Mouse (Mus musculus) forebrain, embryonic 12.5 days (tissue): ENCODE measurements around the gene Pdha2. TPM values are rescaled to one million over a fixed set of nuclear protein-coding genes. Genes with fewer than 3 reads are reported as not detected.

Experiments used
- ATAC-seq: fragments of 200-750 bp; cut with Nextera tagmentation; 2 replicates; pipeline ENCODE4 v1.8.0; 2017; ENCODE audit warnings: moderate TSS enrichment; ENCODE audit not compliant: low FRiP score
- H3K27ac ChIP-seq: fragments of 300-500 bp; sonication (generic); 2 replicates; pipeline ENCODE4 v1.5.1; 2016; ENCODE audit warnings: mild to moderate bottlenecking
- H3K27me3 ChIP-seq: fragments of 300-500 bp; sonication (generic); 2 replicates; pipeline ENCODE4 v1.6.1; 2016; ENCODE audit warnings: mild to moderate bottlenecking
- H3K36me3 ChIP-seq: fragments of 300-500 bp; sonication (generic); replicated peaks from 2 replicates; pipeline ENCODE4 v1.6.1; 2016; ENCODE audit warnings: mild to moderate bottlenecking
- H3K4me1 ChIP-seq: fragments of 300-500 bp; sonication (generic); 2 replicates; pipeline ENCODE4 v1.6.1; 2016
- H3K4me2 ChIP-seq: fragments of 300-500 bp; sonication (generic); 2 replicates; pipeline ENCODE4 v1.6.1; 2016; ENCODE audit warnings: mild to moderate bottlenecking, moderate library complexity
- H3K4me3 ChIP-seq: fragments of 300-500 bp; sonication (generic); replicated peaks from 2 replicates; pipeline ENCODE4 v1.5.1; 2016; ENCODE audit warnings: mild to moderate bottlenecking
- H3K9ac ChIP-seq: fragments of 300-500 bp; sonication (generic); 2 replicates; pipeline ENCODE4 v1.6.1; 2016; ENCODE audit warnings: mild to moderate bottlenecking
- H3K9me3 ChIP-seq: fragments of 300-500 bp; sonication (generic); 2 replicates; pipeline ENCODE4 v1.6.1; 2016
- WGBS: fragments of 180-500 bp; shearing (Covaris S2); methylation state at CpG from one replicate; pipeline ENCODE4 v1.1.7; 2016; 5-methylcytosine and 5-hydroxymethylcytosine counted together
- polyA plus RNA-seq: library from polyadenylated mRNA; unstranded; fragments of >200 nt; fragmentation: Nextera tagmentation; extraction: Ambion mirVana; gene quantifications from 2 replicates; pipeline ENCODE4 v1.2.1, GENCODE M21; 2016

Gene Pdha2
- polyA plus RNA-seq, 1 experiment from 2014 or later: not detected

DNA sequence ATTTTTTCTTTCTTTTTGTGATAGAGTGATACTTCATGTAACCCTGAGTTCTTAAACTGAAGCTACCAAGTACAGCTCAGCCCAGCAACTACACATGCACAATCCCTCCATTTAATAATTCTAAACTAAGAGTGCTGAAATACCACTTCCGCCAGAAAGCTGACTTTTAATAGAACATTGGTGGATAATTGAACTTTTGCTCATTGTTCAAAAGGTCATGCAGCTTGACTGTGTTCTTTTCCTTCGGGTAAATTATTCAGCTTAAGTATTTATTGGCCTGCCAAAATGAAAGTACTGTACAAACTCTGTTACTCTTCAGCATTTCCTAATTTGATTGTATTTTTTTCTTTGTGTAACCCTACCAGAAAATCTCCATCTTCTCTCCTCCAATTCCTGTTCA is 10.4 kb downstream of the Pdha2 start:
- H3K27me3 ChIP-seq: peaks cover 3% of the 10 kb centered on the region; the same call in 1 of the 2 replicates
- H3K36me3 ChIP-seq: no peaks in the 10 kb centered on the region
- ATAC-seq: no peak
- no peaks in the 10 kb centered on the region for H3K9me3 ChIP-seq
- no peak overlapping the region for H3K4me2 ChIP-seq
- no peak overlapping the region for H3K4me3 ChIP-seq
- no peak overlapping the region for H3K27ac ChIP-seq
- WGBS: 88% methylated on average over 2 of the region's 2 CpGs
- H3K4me1 ChIP-seq: peaks cover 4% of the 10 kb centered on the region
- no peak overlapping the region for H3K9ac ChIP-seq

DNA sequence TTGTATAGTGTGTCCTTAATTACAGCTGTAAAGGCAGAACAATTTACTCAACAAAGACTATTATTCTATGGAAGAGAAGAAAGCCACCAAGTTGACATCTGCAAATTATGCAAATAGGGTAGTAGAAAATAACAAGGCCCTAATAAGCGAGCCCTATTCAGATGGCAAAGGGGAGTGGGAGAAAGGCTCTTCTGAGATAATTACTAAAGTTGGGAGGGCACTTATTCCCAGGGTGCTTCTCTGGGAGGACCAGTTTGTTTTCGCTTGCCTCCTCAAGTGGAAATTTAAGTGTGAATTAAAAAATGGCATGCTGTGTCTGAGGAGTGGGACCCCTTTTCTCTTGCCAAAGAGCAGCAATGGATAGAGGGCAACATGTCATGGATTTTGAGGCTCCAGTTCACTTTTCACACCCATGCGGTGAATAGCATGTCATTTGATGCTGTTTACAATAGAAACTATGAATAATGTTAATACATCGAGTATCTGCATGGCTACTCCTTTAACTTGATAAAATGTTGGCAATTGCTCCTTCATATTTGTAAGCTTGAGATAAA is 14.8 kb downstream of the Pdha2 start:
- Histone ChIP-seq H3K4me1 (peaks cover 4% of the 10 kb centered on the region), H3K36me3 (no peaks in the 10 kb centered on the region), H3K27ac (no peak overlapping the region), H3K27me3 (peaks cover 6% of the 10 kb centered on the region), H3K4me3 (no peak overlapping the region), H3K9me3 (no peaks in the 10 kb centered on the region), H3K9ac (no peak overlapping the region), H3K4me2 (no peak overlapping the region)
- ATAC-seq: peak; percentile 90
- 23% methylated on average over 4 of the region's 4 CpGs for WGBS

DNA sequence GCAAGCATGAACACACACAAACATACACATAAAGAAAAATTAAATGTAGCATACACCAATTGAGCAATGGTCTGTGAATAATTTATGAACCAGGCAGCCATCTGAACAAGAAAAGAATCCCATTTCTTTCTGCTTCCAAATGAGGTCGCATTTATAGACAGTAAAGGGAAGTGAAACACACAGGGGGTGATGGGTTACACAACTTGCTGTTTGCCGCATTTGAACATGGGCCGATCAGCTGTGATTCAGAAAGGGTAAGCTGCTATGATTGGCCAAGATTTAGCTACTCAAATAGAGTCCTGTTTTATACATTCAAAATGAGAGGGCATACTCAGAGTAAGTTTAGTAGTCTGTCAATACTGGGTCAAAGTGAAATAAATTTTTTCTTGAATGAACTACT is 20.5 kb downstream of the Pdha2 start:
- Histone ChIP-seq H3K9me3 (no peaks in the 10 kb centered on the region), H3K27ac (no peak overlapping the region), H3K4me2 (no peak overlapping the region), H3K4me1 (no peaks in the 10 kb centered on the region), H3K27me3 (peaks cover 3% of the 10 kb centered on the region; the same call in 1 of the 2 replicates), H3K4me3 (no peak overlapping the region), H3K36me3 (no peaks in the 10 kb centered on the region), H3K9ac (no peak overlapping the region)
- no peak for ATAC-seq
- WGBS: 69% methylated on average over 3 of the region's 3 CpGs

DNA sequence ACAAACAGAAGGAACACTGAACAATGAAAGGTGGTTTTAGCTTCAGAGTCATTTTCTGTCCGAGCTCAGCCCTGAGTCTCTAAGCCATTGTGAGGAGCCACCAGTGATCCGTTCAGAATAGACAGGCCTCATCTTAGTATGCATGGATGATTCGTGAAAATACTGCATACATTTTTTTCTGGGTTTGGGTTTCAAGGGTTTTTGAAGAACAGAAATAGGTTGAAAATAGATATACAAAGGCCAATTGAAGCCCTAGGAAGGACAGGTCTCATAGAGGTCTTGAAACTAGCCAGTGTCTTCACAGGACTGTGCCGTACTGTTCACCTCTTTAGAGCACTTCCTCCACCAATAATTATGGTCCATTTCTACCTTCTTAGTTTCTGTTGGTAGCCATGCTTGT is 21.7 kb downstream of the Pdha2 start:
- Histone ChIP-seq H3K9me3 (no peaks in the 10 kb centered on the region), H3K36me3 (no peaks in the 10 kb centered on the region), H3K9ac (no peak overlapping the region), H3K4me3 (no peak overlapping the region), H3K27ac (no peak overlapping the region), H3K27me3 (peaks cover 3% of the 10 kb centered on the region; the same call in 1 of the 2 replicates), H3K4me2 (no peak overlapping the region), H3K4me1 (no peaks in the 10 kb centered on the region)
- ATAC-seq: no peak
- WGBS: 45% methylated on average over 4 of the region's 4 CpGs

DNA sequence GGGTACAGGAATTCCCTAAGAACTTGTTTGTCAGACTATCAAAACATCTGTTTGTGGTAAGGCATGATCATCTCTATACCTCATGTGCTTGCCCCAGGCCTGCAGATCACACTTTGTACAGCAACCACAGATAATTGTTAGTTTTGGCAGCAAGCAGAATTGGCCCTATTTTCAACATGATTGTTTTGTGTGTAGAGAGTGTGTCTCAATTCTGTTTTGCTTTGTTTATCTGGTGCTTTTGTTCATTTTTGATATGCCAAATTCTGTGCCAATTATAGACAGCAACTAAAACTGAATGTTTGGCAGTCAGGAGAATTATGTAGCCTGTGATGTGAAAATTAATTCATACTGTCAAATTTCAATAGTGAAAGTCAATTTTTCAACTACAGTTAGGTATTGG is 51.2 kb downstream of the Pdha2 start:
- Histone ChIP-seq H3K4me3 (no peak overlapping the region), H3K27ac (no peak overlapping the region), H3K4me2 (no peak overlapping the region), H3K4me1 (no peaks in the 10 kb centered on the region), H3K9ac (no peak overlapping the region), H3K36me3 (no peaks in the 10 kb centered on the region), H3K9me3 (no peaks in the 10 kb centered on the region), H3K27me3 (no peaks in the 10 kb centered on the region)
- ATAC-seq: no peak
